ENCODE assay signal across 22 mouse cellular contexts in the genomic region with DNA sequence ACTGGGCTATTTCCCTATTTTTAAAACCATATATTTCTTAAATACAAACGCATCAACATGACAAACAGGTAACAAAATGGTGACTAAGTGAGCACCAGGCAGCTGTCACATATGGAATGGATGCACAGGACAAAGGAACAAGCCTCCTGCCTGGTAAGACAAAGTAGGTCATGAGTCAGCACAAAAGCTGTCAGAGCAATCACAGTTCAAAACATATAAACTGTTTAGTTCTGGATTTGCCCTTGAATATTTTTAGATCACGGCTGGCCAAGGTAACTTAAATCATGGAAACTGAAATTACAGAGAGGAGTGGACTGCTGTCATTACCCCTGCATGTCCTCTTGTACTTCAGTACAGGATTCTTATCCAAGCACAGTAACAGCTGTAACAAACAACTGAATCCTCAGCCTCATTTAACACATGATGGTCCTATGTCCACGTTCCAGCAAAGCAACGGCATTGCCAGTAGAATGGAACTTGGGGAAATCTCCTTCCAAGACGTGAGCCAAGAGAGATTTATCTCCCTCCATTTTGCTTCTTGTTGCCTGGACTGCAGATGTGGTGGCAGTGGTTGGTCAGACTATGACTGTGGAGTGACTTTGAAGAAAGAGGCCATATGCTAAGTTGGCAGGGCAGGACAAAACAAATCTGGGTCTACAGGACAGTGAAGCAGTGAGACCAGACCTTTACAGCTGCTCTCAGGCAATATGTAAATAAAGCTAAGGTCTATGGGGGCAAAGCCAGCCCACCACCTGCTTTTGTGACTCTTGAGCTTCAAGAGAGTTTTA.
DNase-seq lines count a peak whose midpoint lies in the region; ATAC-seq lines count a peak whose summit lies in the region.
"Had no signal": no experiment of that assay in that cellular context is flagged by ENCODE, and none has a peak within 500 bp of the region (broad histone marks: within the 10 kb centered on the region; RNA-seq: fewer than 3 reads in every experiment).

No protein-coding gene starts in this region.

- no peaks in the 10 kb centered on the region for H3K36me3 ChIP-seq in hindbrain, embryonic 13.5 days
- no peaks in the 10 kb centered on the region for H3K36me3 ChIP-seq in hindbrain, embryonic 12.5 days
- no peaks in the 10 kb centered on the region for H3K36me3 ChIP-seq in lung, embryonic 16.5 days (ENCODE audit: control insufficient read depth, insufficient read depth, low read length)
- no peaks in the 10 kb centered on the region for H3K36me3 ChIP-seq in kidney, embryonic 16.5 days (ENCODE audit: insufficient read depth, low read length)
- H3K36me3 ChIP-seq: forebrain, embryonic 10.5 days; G1E; hindbrain, embryonic 15.5 days; midbrain, embryonic 13.5 days; neural tube, embryonic 13.5 days had no signal

- no peak for ATAC-seq in hindbrain, embryonic 13.5 days (ENCODE audit: low FRiP score)
- ATAC-seq in hindbrain, embryonic 12.5 days (ENCODE audit: low FRiP score): no peak
- ATAC-seq in lung, embryonic 16.5 days (ENCODE audit: low read depth): peak; percentile 64
- ATAC-seq in kidney, embryonic 16.5 days (ENCODE audit: low FRiP score, low TSS enrichment): no peak
- ATAC-seq: activated CD4-positive, CD25-positive, alpha-beta regulatory T cell, adult 4 months; CD4-positive, CD25-positive, alpha-beta regulatory T cell, adult 4 months; forebrain, postnatal 0 days; intestine, postnatal 0 days; midbrain, embryonic 13.5 days had no signal

- no peak overlapping the region for H3K4me3 ChIP-seq in hindbrain, embryonic 13.5 days
- no peak overlapping the region for H3K4me3 ChIP-seq in hindbrain, embryonic 12.5 days
- no peak overlapping the region for H3K4me3 ChIP-seq in lung, embryonic 16.5 days (ENCODE audit: low read length)
- no peak overlapping the region for H3K4me3 ChIP-seq in kidney, embryonic 16.5 days (ENCODE audit: low read length)
- H3K4me3 ChIP-seq: forebrain, embryonic 10.5 days; hindbrain, embryonic 15.5 days; midbrain, embryonic 13.5 days; neural tube, embryonic 13.5 days had no signal

- DNase-seq in adrenal gland, adult 2 months: peak; percentile 47
- DNase-seq in adrenal gland, postnatal 25 days: no peak
- no peak for DNase-seq in lung, postnatal 14 days
- no peak for DNase-seq in ovary, postnatal 10 days (ENCODE audit: low spot score)
- DNase-seq: cerebellum, adult 2 months; forebrain, postnatal 0 days; liver; right cerebral cortex, postnatal 14 days; spleen, adult 18-20 months had no signal

- WGBS in hindbrain, embryonic 13.5 days: 72% methylated on average over 5 of the region's 5 CpGs
- WGBS in hindbrain, embryonic 12.5 days: 81% methylated on average over 5 of the region's 5 CpGs
- 47% methylated on average over 5 of the region's 5 CpGs for WGBS in lung, embryonic 16.5 days
- 66% methylated on average over 5 of the region's 5 CpGs for WGBS in kidney, embryonic 16.5 days

- H3K4me2 ChIP-seq in hindbrain, embryonic 13.5 days: no peak overlapping the region
- no peak overlapping the region for H3K4me2 ChIP-seq in hindbrain, embryonic 12.5 days (replicated peaks)
- no peak overlapping the region for H3K4me2 ChIP-seq in lung, embryonic 16.5 days (ENCODE audit: low read depth, low read length)
- H3K4me2 ChIP-seq in kidney, embryonic 16.5 days (replicated peaks; ENCODE audit: low read depth, low read length): no peak overlapping the region
- H3K4me2 ChIP-seq: hindbrain, embryonic 15.5 days; midbrain, embryonic 13.5 days; neural tube, embryonic 13.5 days had no signal

- no peaks in the 10 kb centered on the region for H3K27me3 ChIP-seq in hindbrain, embryonic 13.5 days
- no peaks in the 10 kb centered on the region for H3K27me3 ChIP-seq in hindbrain, embryonic 12.5 days
- no peaks in the 10 kb centered on the region for H3K27me3 ChIP-seq in lung, embryonic 16.5 days (ENCODE audit: control insufficient read depth, insufficient read depth, low read depth, low read length)
- H3K27me3 ChIP-seq in kidney, embryonic 16.5 days (ENCODE audit: insufficient read depth, low read length): no peaks in the 10 kb centered on the region
- H3K27me3 ChIP-seq: hindbrain, embryonic 15.5 days; midbrain, embryonic 13.5 days; neural tube, embryonic 13.5 days had no signal

- no peak overlapping the region for H3K9ac ChIP-seq in hindbrain, embryonic 13.5 days
- no peak overlapping the region for H3K9ac ChIP-seq in hindbrain, embryonic 12.5 days
- H3K9ac ChIP-seq in lung, embryonic 16.5 days (ENCODE audit: low read length): no peak overlapping the region
- no peak overlapping the region for H3K9ac ChIP-seq in kidney, embryonic 16.5 days (replicated peaks; ENCODE audit: low read length)
- H3K9ac ChIP-seq: forebrain, postnatal 0 days; hindbrain, embryonic 15.5 days; midbrain, embryonic 13.5 days; neural tube, embryonic 13.5 days had no signal

- H3K4me1 ChIP-seq in hindbrain, embryonic 13.5 days (replicated peaks): peaks cover 16% of the 10 kb centered on the region
- no peaks in the 10 kb centered on the region; the same call in 1 of the 2 replicates for H3K4me1 ChIP-seq in hindbrain, embryonic 12.5 days
- H3K4me1 ChIP-seq in lung, embryonic 16.5 days (replicated peaks; ENCODE audit: control insufficient read depth, insufficient read depth, low read length): peaks cover 15% of the 10 kb centered on the region
- peaks cover 22% of the 10 kb centered on the region for H3K4me1 ChIP-seq in kidney, embryonic 16.5 days (ENCODE audit: insufficient read depth, low read length)

- H3K27ac ChIP-seq in hindbrain, embryonic 13.5 days: 0 out of 2 replicates have a peak overlapping the region, but pooled peaks have one; percentile 20
- H3K27ac ChIP-seq in hindbrain, embryonic 12.5 days: no peak overlapping the region
- H3K27ac ChIP-seq in lung, embryonic 16.5 days (ENCODE audit: low read length): 0 out of 2 replicates have a peak overlapping the region, but pooled peaks have one; percentile 12
- H3K27ac ChIP-seq in kidney, embryonic 16.5 days (ENCODE audit: low read length): no peak overlapping the region
- H3K27ac ChIP-seq: forebrain, embryonic 10.5 days; hindbrain, embryonic 15.5 days; kidney, postnatal 0 days; midbrain, embryonic 13.5 days; neural tube, embryonic 13.5 days had no signal

- H3K9me3 ChIP-seq in hindbrain, embryonic 13.5 days: no peaks in the 10 kb centered on the region
- H3K9me3 ChIP-seq in hindbrain, embryonic 12.5 days (replicated peaks): no peaks in the 10 kb centered on the region
- no peaks in the 10 kb centered on the region for H3K9me3 ChIP-seq in lung, embryonic 16.5 days (ENCODE audit: control insufficient read depth, low read length)
- H3K9me3 ChIP-seq in kidney, embryonic 16.5 days (ENCODE audit: low read length): no peaks in the 10 kb centered on the region
- H3K9me3 ChIP-seq: forebrain, embryonic 10.5 days; G1E; hindbrain, embryonic 15.5 days; midbrain, embryonic 13.5 days; neural tube, embryonic 13.5 days had no signal

Comparison
In these comparisons a context has a peak if more than half of its experiments do, and no peak if none do; other contexts are left out.
1. H3K27ac ChIP-seq: peak in hindbrain, embryonic 13.5 days (single experiment) and lung, embryonic 16.5 days (single experiment); none in hindbrain, embryonic 12.5 days (single experiment) and kidney, embryonic 16.5 days (single experiment).